Mouse (Mus musculus) layer of hippocampus, adult 2 months (tissue): ENCODE results near the gene Cacnb4. TPM values are rescaled to one million over a fixed set of nuclear protein-coding genes. Genes with fewer than 3 reads are reported as not detected.

Experiments
- DNase-seq, 2 experiments: peaks; one replicate each; pipeline ENCODE4 v3.0.0; 2022; ENCODE audit warnings: low spot score in 2 of 2
- H3K27ac ChIP-seq: fragments of 200-600 bp; 2 replicates; pipeline ENCODE4 v1.8.1; 2022
- H3K4me3 ChIP-seq: fragments of 200-600 bp; 2 replicates; pipeline ENCODE4 v1.8.1; 2022; ENCODE audit warnings: mild to moderate bottlenecking
- CTCF ChIP-seq: fragments of 200-600 bp; conservative IDR thresholded peaks from 2 replicates; pipeline ENCODE4 v1.8.1; 2022; ENCODE audit warnings: antibody characterized with exemption, mild to moderate bottlenecking, moderate library complexity
- total RNA-seq, 2 experiments: library from RNA; stranded (reverse); gene quantifications; 2 replicates each; pipeline ENCODE4 v1.2.3; 2021

The Cacnb4 gene
- total RNA-seq, 2 experiments from 2014 or later: 69.7 to 81.2 TPM

- DNase-seq: no peak
- TF ChIP-seq CTCF: no peak
- Histone ChIP-seq H3K27ac (no peak overlapping the region), H3K4me3 (no peak overlapping the region)
These were observed 62.7 kb downstream of the Cacnb4 start for GRCm38 (mm10) chr2:52613888-52614287.

GRCm38 (mm10) chr2:52609486-52609885, 67.1 kb downstream of the Cacnb4 start:
- DNase-seq: no peak
- no peak for TF ChIP-seq CTCF
- Histone ChIP-seq H3K4me3 (no peak overlapping the region), H3K27ac (no peak overlapping the region)

- no peak for DNase-seq
- Histone ChIP-seq H3K27ac (no peak overlapping the region), H3K4me3 (no peak overlapping the region)
- TF ChIP-seq CTCF: no peak
These were observed 68.7 kb downstream of the Cacnb4 start for GRCm38 (mm10) chr2:52607857-52608485.

GRCm38 (mm10) chr2:52606331-52606730, 70.3 kb downstream of the Cacnb4 start:
- H3K27ac ChIP-seq: no peak overlapping the region
- H3K4me3 ChIP-seq: no peak overlapping the region
- no peak for TF ChIP-seq CTCF
- DNase-seq: no peak

- DNase-seq: peak; percentile 60 to 80
- no peak overlapping the region for H3K4me3 ChIP-seq
- no peak overlapping the region for H3K27ac ChIP-seq
- peak; percentile 90 for TF ChIP-seq CTCF
These were observed 71.3 kb downstream of the Cacnb4 start for GRCm38 (mm10) chr2:52605321-52605720.

DNA sequence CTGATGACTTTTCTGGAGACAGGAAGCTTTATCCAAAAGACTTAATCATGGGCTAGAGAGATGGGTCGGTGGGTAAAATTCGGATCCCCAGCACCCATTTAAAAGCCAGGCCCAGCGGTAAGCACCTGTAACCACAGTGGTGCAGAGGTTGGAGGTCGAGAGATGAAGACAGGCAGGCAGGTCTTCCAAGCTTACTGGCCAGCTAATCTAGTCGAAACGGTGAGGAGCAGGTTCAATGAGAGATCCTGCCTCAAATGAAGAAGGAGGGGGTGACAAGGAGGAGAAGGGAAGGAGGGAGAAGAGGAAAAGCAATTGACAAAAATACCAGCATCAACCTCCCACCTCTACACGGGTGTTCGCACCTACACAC, 72.0 kb downstream of the Cacnb4 start:
- no peak overlapping the region for H3K27ac ChIP-seq
- DNase-seq: no peak
- TF ChIP-seq CTCF: no peak
- H3K4me3 ChIP-seq: no peak overlapping the region

DNA sequence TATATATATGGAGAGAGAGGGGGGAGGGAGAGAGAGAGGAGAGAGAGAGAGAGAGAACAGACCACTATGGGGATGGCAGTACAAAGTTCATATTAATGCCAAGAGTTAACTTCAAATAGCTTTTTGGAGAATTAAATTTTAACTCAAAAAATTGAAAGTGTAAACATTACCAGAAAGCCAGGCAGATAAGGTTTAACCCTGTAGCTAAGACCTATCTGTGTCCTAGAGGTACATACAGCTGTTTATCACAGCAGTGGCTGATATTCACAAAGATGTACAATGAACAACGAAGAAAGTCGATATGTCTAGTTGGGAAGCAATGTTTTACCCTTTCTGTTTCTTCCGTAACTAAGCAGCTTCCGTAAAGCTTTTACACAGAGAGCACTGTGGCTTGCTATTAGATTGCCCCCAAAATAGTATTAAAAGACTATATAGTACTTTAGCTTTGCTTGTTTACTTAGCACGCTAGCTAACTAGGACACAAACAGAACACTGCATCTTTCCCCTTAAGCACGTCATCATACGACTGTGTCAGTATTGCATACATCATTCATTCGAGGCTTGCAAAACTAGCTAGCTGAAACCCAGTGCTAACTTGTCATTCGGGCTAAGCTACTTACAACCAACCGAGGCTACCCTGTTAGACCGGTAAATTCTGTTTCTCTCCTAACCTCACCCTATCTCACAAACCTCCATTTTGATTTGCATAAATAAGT, 72.5 kb downstream of the Cacnb4 start:
- TF ChIP-seq CTCF: no peak
- Histone ChIP-seq H3K4me3 (no peak overlapping the region), H3K27ac (no peak overlapping the region)
- no peak for DNase-seq

DNA sequence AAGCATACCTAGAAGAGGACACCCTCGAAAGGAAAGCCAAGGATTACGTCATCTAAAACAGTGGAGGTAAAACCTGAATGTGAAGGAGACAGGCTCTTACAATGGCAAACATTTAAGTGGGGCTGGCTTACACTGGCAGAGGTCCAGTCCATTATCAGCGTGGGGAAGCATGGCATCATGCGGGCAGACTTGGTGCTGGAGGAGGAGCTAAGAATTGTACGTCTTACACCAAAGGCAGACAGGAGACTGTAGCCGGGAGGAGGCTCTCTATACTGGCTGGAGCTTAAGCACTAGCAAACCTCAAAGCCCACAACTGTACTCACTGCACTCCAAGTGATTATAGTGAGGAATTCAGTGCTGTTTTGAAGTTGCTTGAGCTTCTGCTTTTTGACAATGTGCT, 73.2 kb downstream of the Cacnb4 start:
- no peak for TF ChIP-seq CTCF
- H3K27ac ChIP-seq: no peak overlapping the region
- no peak for DNase-seq
- no peak overlapping the region for H3K4me3 ChIP-seq

GRCm38 (mm10) chr2:52602921-52603320, 73.7 kb downstream of the Cacnb4 start:
- no peak overlapping the region for H3K27ac ChIP-seq
- no peak overlapping the region for H3K4me3 ChIP-seq
- no peak for TF ChIP-seq CTCF
- DNase-seq: no peak

GRCm38 (mm10) chr2:52602228-52602627, 74.4 kb downstream of the Cacnb4 start:
- Histone ChIP-seq H3K27ac (no peak overlapping the region), H3K4me3 (no peak overlapping the region)
- DNase-seq: peak in 1 of 2 experiments; percentile 29
- no peak for TF ChIP-seq CTCF

GRCm38 (mm10) chr2:52597511-52597910, 79.1 kb downstream of the Cacnb4 start:
- no peak overlapping the region for H3K4me3 ChIP-seq
- H3K27ac ChIP-seq: no peak overlapping the region
- TF ChIP-seq CTCF: no peak
- DNase-seq: no peak

DNA sequence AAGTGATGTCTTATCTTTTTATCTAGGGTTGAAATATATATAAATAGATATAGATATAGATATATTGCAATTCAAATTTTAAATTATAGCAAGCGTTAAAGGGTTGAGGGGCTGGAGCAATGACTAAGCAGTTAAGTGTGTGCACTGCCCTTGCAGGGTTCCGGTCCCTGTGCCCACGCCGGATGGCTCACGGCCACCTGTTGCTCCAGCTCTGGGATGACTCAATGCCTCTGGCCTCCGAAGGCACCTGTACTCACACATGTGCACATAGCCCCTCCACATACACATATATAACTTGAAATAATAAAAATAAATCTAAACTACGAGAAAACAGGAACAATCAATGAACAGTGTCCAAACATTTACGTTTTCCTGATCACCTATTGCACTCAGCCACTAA, 82.8 kb downstream of the Cacnb4 start:
- Histone ChIP-seq H3K27ac (no peak overlapping the region), H3K4me3 (no peak overlapping the region)
- TF ChIP-seq CTCF: no peak
- no peak for DNase-seq

- no peak for DNase-seq
- TF ChIP-seq CTCF: no peak
- no peak overlapping the region for H3K4me3 ChIP-seq
These were observed 83.4 kb downstream of the Cacnb4 start for GRCm38 (mm10) chr2:52593260-52593659.

DNA sequence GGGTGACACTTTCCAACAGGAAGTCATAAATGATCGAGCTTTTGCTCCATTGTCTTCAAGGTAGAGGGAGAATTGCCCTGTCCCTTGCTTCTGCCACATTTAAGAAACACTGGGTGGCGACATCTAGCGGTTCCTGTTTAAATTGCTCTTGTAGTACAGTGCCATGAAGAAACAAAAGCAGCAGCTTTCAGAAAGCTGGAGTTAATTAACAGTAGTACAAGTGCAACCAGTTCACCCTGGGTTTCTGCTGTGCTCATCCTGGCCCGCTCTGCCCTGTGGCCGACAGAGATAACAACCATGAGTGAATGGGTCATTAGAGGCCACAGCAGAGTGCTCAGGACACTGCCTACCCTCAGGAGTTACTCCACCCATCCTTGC, 85.7 kb downstream of the Cacnb4 start:
- peak; percentile 83 to 85 for DNase-seq
- TF ChIP-seq CTCF: peak; percentile 93
- Histone ChIP-seq H3K27ac (no peak overlapping the region), H3K4me3 (no peak overlapping the region)

More at GRCm38 (mm10) chr2:52593260-52593659, 83.4 kb downstream of the Cacnb4 start:
- H3K27ac ChIP-seq: no peak overlapping the region
